Mouse (Mus musculus) limb, embryonic 15.5 days (tissue): ENCODE data around the gene Ntrk2. TPM values are rescaled to one million over a fixed set of nuclear protein-coding genes. Genes with fewer than 3 reads are reported as not detected.
"Not testable (repeated sequence)": the region's sequence is repeated elsewhere in the genome, so short reads cannot be mapped to it uniquely, and the experiment has no call there.

Experiments
- ATAC-seq: fragments of 200-750 bp; cut with Nextera tagmentation; 2 replicates; pipeline ENCODE4 v1.8.0; 2017; ENCODE audit warnings: low read depth, moderate TSS enrichment; ENCODE audit not compliant: insufficient number of reproducible peaks, low FRiP score, low TSS enrichment
- H3K27ac ChIP-seq: fragments of 300-500 bp; sonication (generic); 2 replicates; pipeline ENCODE4 v1.5.1; 2015; ENCODE audit warnings: moderate library complexity, mild to moderate bottlenecking, inconsistent platforms
- H3K27me3 ChIP-seq: fragments of 300-500 bp; sonication (generic); 2 replicates; pipeline ENCODE4 v1.6.1; 2015; ENCODE audit warnings: inconsistent platforms
- H3K36me3 ChIP-seq: fragments of 300-500 bp; sonication (generic); 2 replicates; pipeline ENCODE4 v1.6.1; 2015; ENCODE audit warnings: inconsistent platforms
- H3K4me1 ChIP-seq: fragments of 300-500 bp; sonication (generic); 2 replicates; pipeline ENCODE4 v1.6.1; 2015; ENCODE audit warnings: inconsistent platforms
- H3K4me2 ChIP-seq: fragments of 300-500 bp; sonication (generic); 2 replicates; pipeline ENCODE4 v1.6.1; 2015; ENCODE audit warnings: mild to moderate bottlenecking, inconsistent platforms
- H3K4me3 ChIP-seq: fragments of 300-500 bp; sonication (generic); 2 replicates; pipeline ENCODE4 v1.5.1; 2015; ENCODE audit warnings: mild to moderate bottlenecking, inconsistent platforms
- H3K9ac ChIP-seq: fragments of 300-500 bp; sonication (generic); 2 replicates; pipeline ENCODE4 v1.6.1; 2015; ENCODE audit warnings: inconsistent platforms
- H3K9me3 ChIP-seq: fragments of 300-500 bp; sonication (generic); 2 replicates; pipeline ENCODE4 v1.6.1; 2016; ENCODE audit warnings: inconsistent platforms
- WGBS: fragments of 180-500 bp; shearing (Covaris S2); methylation state at CpG from one replicate; pipeline ENCODE4 v1.1.7; 2015; 5-methylcytosine and 5-hydroxymethylcytosine counted together
- polyA plus RNA-seq: library from polyadenylated mRNA; unstranded; fragments of >200 nt; fragmentation: Nextera tagmentation; extraction: Ambion mirVana; gene quantifications from 2 replicates; pipeline ENCODE4 v1.2.1, GENCODE M21; 2015

Ntrk2 gene
- polyA plus RNA-seq, 1 experiment from 2014 or later: 17.9 TPM

- H3K9me3 ChIP-seq: no peaks in the 10 kb centered on the region
- no peak overlapping the region for H3K4me2 ChIP-seq
- 91% methylated on average over 6 of the region's 6 CpGs for WGBS
- H3K4me1 ChIP-seq: no peaks in the 10 kb centered on the region
- H3K9ac ChIP-seq: no peak overlapping the region
- no peak overlapping the region for H3K4me3 ChIP-seq
- no peaks in the 10 kb centered on the region for H3K36me3 ChIP-seq
- H3K27ac ChIP-seq: no peak overlapping the region
- H3K27me3 ChIP-seq: no peaks in the 10 kb centered on the region
- no peak for ATAC-seq
These were observed 224.2 kb downstream of the Ntrk2 start for GRCm38 (mm10) chr13:59030574-59030973.

DNA sequence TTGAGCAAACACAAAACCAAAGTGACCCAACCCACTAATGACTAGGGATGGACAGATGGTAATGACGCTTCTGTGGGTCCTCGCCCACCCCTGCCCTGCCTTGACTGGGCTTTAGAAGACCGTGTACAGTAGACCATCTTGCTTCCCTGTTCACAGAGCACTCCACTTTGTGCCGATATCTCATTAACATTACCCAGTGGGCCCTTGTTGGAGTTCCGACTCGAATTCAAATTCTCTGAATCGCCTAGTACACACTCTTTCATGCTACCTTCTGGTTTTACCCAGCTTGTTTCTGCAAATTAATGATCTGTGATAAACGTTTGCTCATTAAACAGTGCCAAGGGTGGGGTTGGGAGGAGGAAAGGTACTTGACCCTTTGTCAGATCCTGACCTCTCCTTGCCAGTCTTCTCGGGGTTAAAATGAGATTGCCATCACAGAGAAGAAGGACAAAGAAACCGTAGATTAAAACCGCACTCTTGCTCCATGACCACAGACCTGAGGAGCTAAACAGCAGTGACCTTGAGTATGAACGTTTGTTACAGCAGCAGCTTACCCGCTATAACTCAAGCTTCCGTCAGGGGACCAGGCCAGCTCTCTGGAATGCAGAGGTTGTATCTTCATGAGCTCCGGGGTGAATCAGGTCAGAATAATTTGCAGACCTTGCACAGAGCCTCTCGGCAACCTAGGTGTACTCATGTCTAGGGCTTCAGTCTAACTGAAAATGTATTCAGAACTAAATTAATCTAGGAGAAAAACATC is 234.0 kb downstream of the Ntrk2 start:
- H3K27me3 ChIP-seq: no peaks in the 10 kb centered on the region
- H3K27ac ChIP-seq: no peak overlapping the region
- no peaks in the 10 kb centered on the region for H3K4me1 ChIP-seq
- no peak for ATAC-seq
- no peak overlapping the region for H3K4me3 ChIP-seq
- no peak overlapping the region for H3K4me2 ChIP-seq
- no peak overlapping the region for H3K9ac ChIP-seq
- no peaks in the 10 kb centered on the region for H3K36me3 ChIP-seq
- no peaks in the 10 kb centered on the region for H3K9me3 ChIP-seq
- 66% methylated on average over 16 of the region's 16 CpGs for WGBS

GRCm38 (mm10) chr13:59041013-59041764 is 234.8 kb downstream of the Ntrk2 start:
- 45% methylated on average over 9 of the region's 9 CpGs for WGBS
- H3K4me2 ChIP-seq: no peak overlapping the region
- no peak overlapping the region for H3K9ac ChIP-seq
- no peaks in the 10 kb centered on the region for H3K27me3 ChIP-seq
- no peaks in the 10 kb centered on the region for H3K4me1 ChIP-seq
- H3K9me3 ChIP-seq: no peaks in the 10 kb centered on the region
- ATAC-seq: no peak
- H3K4me3 ChIP-seq: no peak overlapping the region
- H3K27ac ChIP-seq: no peak overlapping the region
- H3K36me3 ChIP-seq: no peaks in the 10 kb centered on the region

DNA sequence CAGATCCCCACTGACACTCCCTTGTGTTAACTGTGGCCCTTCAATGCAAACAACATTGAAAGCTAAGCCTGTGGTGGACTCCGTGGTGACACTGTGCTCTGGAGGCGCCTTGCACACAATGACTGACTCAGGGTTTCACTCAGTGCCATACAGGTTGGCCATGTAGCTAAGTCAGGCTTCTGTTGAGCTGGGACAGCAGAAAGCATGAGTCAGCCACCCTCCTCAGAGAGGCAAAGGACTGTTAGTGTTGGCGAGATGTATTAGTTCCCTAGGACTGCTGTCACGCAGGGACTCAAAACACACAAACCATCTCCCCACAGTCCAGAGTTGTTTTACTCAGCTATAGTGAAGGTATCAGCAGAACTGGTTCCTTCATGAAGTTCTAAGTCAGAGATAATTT is 245.8 kb downstream of the Ntrk2 start:
- 73% methylated on average over 4 of the region's 4 CpGs for WGBS
- ATAC-seq: no peak
- Histone ChIP-seq H3K27me3 (0 out of 2 replicates have a peak, but pooled peaks cover 5% of the 10 kb centered on the region), H3K4me3 (no peak overlapping the region), H3K27ac (no peak overlapping the region), H3K9ac (no peak overlapping the region), H3K4me2 (no peak overlapping the region), H3K36me3 (no peaks in the 10 kb centered on the region), H3K4me1 (no peaks in the 10 kb centered on the region), H3K9me3 (no peaks in the 10 kb centered on the region)

DNA sequence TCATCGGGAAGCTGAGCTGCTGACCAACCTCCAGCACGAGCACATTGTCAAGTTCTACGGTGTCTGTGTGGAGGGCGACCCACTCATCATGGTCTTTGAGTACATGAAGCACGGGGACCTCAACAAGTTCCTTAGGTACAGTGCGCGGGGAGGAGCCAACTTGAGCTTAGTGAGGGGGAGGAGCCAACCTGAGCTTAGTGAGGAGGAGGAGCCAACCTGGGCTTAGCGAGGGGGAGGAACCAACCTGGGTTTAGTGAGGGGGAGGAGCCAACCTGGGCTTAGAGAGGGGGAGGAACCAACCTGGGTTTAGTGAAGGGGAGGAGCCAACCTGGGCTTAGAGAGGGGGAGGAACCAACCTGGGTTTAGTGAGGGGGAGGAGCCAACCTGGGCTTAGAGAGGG is 248.0 kb downstream of the Ntrk2 start:
- H3K36me3 ChIP-seq, H3K4me1 ChIP-seq, H3K4me3 ChIP-seq, H3K9me3 ChIP-seq, H3K27me3 ChIP-seq, H3K27ac ChIP-seq, H3K9ac ChIP-seq, H3K4me2 ChIP-seq, ATAC-seq: not testable (repeated sequence)
- 89% methylated on average over 8 of the region's 8 CpGs for WGBS

- Histone ChIP-seq H3K4me1 (no peaks in the 10 kb centered on the region), H3K27me3 (no peaks in the 10 kb centered on the region), H3K9ac (no peak overlapping the region), H3K4me2 (no peak overlapping the region), H3K27ac (no peak overlapping the region), H3K4me3 (no peak overlapping the region), H3K9me3 (no peaks in the 10 kb centered on the region), H3K36me3 (no peaks in the 10 kb centered on the region)
- ATAC-seq: no peak
- 79% methylated on average over 4 of the region's 4 CpGs for WGBS
These were observed 250.5 kb downstream of the Ntrk2 start for GRCm38 (mm10) chr13:59056859-59057258.

- H3K4me3 ChIP-seq: no peak overlapping the region
- no peak overlapping the region for H3K4me2 ChIP-seq
- H3K27ac ChIP-seq: no peak overlapping the region
- no peaks in the 10 kb centered on the region for H3K4me1 ChIP-seq
- H3K27me3 ChIP-seq: no peaks in the 10 kb centered on the region
- no peaks in the 10 kb centered on the region for H3K9me3 ChIP-seq
- no peak for ATAC-seq
- H3K9ac ChIP-seq: no peak overlapping the region
- H3K36me3 ChIP-seq: no peaks in the 10 kb centered on the region
- WGBS: 51% methylated on average over 1 of the region's 1 CpGs
These were observed 251.5 kb downstream of the Ntrk2 start for GRCm38 (mm10) chr13:59057886-59058285.

- ATAC-seq: no peak
- no peak overlapping the region for H3K4me3 ChIP-seq
- no peak overlapping the region for H3K9ac ChIP-seq
- no peaks in the 10 kb centered on the region for H3K9me3 ChIP-seq
- no peak overlapping the region for H3K4me2 ChIP-seq
- no peak overlapping the region for H3K27ac ChIP-seq
- 12% methylated on average over 7 of the region's 7 CpGs for WGBS
- H3K27me3 ChIP-seq: no peaks in the 10 kb centered on the region
- no peaks in the 10 kb centered on the region for H3K36me3 ChIP-seq
- no peaks in the 10 kb centered on the region for H3K4me1 ChIP-seq
These were observed 252.7 kb downstream of the Ntrk2 start for GRCm38 (mm10) chr13:59059118-59059517.

DNA sequence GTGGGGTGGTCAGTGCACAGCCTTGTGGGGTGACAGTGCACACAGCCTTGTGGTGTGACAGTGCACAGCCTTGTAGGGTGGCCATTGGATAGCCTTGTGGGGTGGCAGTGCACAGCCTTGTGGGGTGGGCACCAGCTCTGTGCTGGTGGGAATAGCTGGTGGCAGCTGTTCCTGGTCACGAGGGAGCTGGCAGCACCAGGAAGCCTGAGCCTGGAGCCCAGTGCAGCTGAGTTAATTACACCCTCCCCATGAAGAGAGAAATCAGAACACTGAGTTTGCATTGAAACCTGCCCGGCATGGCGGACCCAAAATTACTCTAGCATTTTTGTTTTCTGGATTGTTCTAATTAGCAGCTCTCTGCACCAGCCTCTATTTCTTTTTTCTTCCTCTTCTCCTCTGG is 259.3 kb downstream of the Ntrk2 start:
- Histone ChIP-seq H3K27me3 (no peaks in the 10 kb centered on the region; the same call in 1 of the 2 replicates), H3K4me3 (no peak overlapping the region), H3K9ac (no peak overlapping the region), H3K4me2 (no peak overlapping the region), H3K4me1 (no peaks in the 10 kb centered on the region), H3K9me3 (no peaks in the 10 kb centered on the region), H3K36me3 (no peaks in the 10 kb centered on the region), H3K27ac (no peak overlapping the region)
- no peak for ATAC-seq
- WGBS: 76% methylated on average over 3 of the region's 3 CpGs

GRCm38 (mm10) chr13:59073635-59074256 is 267.4 kb downstream of the Ntrk2 start:
- WGBS: 23% methylated on average over 26 of the region's 26 CpGs
- peaks cover 32% of the 10 kb centered on the region for H3K27me3 ChIP-seq
- no peak overlapping the region for H3K4me3 ChIP-seq
- peak; percentile 63; the same call in 1 of the 2 replicates for ATAC-seq
- peaks cover 9% of the 10 kb centered on the region; the same call in 1 of the 2 replicates for H3K4me1 ChIP-seq
- no peak overlapping the region for H3K9ac ChIP-seq
- no peaks in the 10 kb centered on the region for H3K9me3 ChIP-seq
- H3K4me2 ChIP-seq: peak overlapping the region; percentile 37
- no peak overlapping the region for H3K27ac ChIP-seq
- no peaks in the 10 kb centered on the region for H3K36me3 ChIP-seq

- Histone ChIP-seq H3K4me1 (peaks cover 9% of the 10 kb centered on the region; the same call in 1 of the 2 replicates), H3K4me2 (no peak overlapping the region), H3K9ac (no peak overlapping the region), H3K9me3 (no peaks in the 10 kb centered on the region), H3K36me3 (no peaks in the 10 kb centered on the region), H3K27me3 (peaks cover 32% of the 10 kb centered on the region), H3K4me3 (no peak overlapping the region), H3K27ac (no peak overlapping the region)
- WGBS: 60% methylated on average over 4 of the region's 4 CpGs
- ATAC-seq: no peak
These were observed 270.1 kb downstream of the Ntrk2 start for GRCm38 (mm10) chr13:59076489-59076888.
